Mouse (Mus musculus) heart, embryonic 14.5 days (tissue): ENCODE results near the gene Adamtsl5. TPM values are rescaled to one million over a fixed set of nuclear protein-coding genes. Genes with fewer than 3 reads are reported as not detected.
A peak's percentile ranks its signal among the peaks of the same experiment; 100 is the strongest.

Source experiments
- ATAC-seq: fragments of 200-750 bp; cut with Nextera tagmentation; 2 replicates; pipeline ENCODE4 v1.8.0; 2017; ENCODE audit warnings: low read depth, moderate TSS enrichment; ENCODE audit not compliant: insufficient number of reproducible peaks, insufficient read depth, low FRiP score
- H3K27ac ChIP-seq, 2 experiments: fragments of 200-500 bp in 1 of 2; fragments of 300-500 bp in 1 of 2; sonication (generic) in 1 of 2; replicated peaks in 1 of 2; 2 replicates each; pipeline ENCODE4 v1.5.1; 2012 to 2014; ENCODE audit warnings: low read depth in 2 of 2, low read length in 2 of 2, control low read depth in 1 of 2, mild to moderate bottlenecking in 1 of 2, mixed read lengths in 1 of 2; ENCODE audit not compliant: control insufficient read depth in 1 of 2, insufficient read depth in 1 of 2
- H3K27me3 ChIP-seq: fragments of 300-500 bp; sonication (generic); 2 replicates; pipeline ENCODE4 v1.6.1; 2014; ENCODE audit warnings: mild to moderate bottlenecking, low read length, control low read depth; ENCODE audit not compliant: control insufficient read depth, insufficient read depth
- H3K36me3 ChIP-seq: fragments of 300-500 bp; sonication (generic); 2 replicates; pipeline ENCODE4 v1.6.1; 2014; ENCODE audit warnings: mild to moderate bottlenecking, control low read depth, low read length, mixed read lengths; ENCODE audit not compliant: control insufficient read depth, insufficient read depth
- H3K4me1 ChIP-seq, 2 experiments: fragments of 200-500 bp in 1 of 2; fragments of 300-500 bp in 1 of 2; sonication (generic) in 1 of 2; 2 replicates each; pipeline ENCODE4 v1.6.1; 2012 to 2014; ENCODE audit warnings: low read length in 2 of 2, control low read depth in 1 of 2, mixed read lengths in 1 of 2; ENCODE audit not compliant: control insufficient read depth in 2 of 2, insufficient read depth in 2 of 2
- H3K4me2 ChIP-seq: fragments of 300-500 bp; sonication (generic); 2 replicates; pipeline ENCODE4 v1.6.1; 2014; ENCODE audit warnings: mild to moderate bottlenecking, low read length
- H3K4me3 ChIP-seq, 2 experiments: fragments of 200-500 bp in 1 of 2; fragments of 300-500 bp in 1 of 2; sonication (generic) in 1 of 2; 2 replicates each; pipeline ENCODE4 v1.5.1; 2012 to 2014; ENCODE audit warnings: low read length in 2 of 2, mild to moderate bottlenecking in 2 of 2, control low read depth in 1 of 2, low read depth in 1 of 2, moderate library complexity in 1 of 2; ENCODE audit not compliant: control insufficient read depth in 1 of 2, insufficient read depth in 1 of 2
- H3K9ac ChIP-seq: fragments of 300-500 bp; sonication (generic); 2 replicates; pipeline ENCODE4 v1.6.1; 2014; ENCODE audit warnings: mild to moderate bottlenecking, low read length
- H3K9me3 ChIP-seq: fragments of 300-500 bp; sonication (generic); 2 replicates; pipeline ENCODE4 v1.6.1; 2016; ENCODE audit warnings: low read length, control low read depth; ENCODE audit not compliant: control insufficient read depth
- WGBS: fragments of 180-500 bp; shearing (Covaris S2); extraction: QIAGEN DNeasy Blood & Tissue Kit; methylation state at CpG from one replicate; pipeline ENCODE4 v1.1.7; 2014; 5-methylcytosine and 5-hydroxymethylcytosine counted together
- polyA plus RNA-seq: library from polyadenylated mRNA; unstranded; fragments of >200 nt; fragmentation: Nextera tagmentation; extraction: Ambion mirVana; gene quantifications from 2 replicates; pipeline ENCODE4 v1.2.1, GENCODE M21; 2014

The Adamtsl5 gene
- polyA plus RNA-seq, 1 experiment from 2014 or later = 7.8 TPM

DNA sequence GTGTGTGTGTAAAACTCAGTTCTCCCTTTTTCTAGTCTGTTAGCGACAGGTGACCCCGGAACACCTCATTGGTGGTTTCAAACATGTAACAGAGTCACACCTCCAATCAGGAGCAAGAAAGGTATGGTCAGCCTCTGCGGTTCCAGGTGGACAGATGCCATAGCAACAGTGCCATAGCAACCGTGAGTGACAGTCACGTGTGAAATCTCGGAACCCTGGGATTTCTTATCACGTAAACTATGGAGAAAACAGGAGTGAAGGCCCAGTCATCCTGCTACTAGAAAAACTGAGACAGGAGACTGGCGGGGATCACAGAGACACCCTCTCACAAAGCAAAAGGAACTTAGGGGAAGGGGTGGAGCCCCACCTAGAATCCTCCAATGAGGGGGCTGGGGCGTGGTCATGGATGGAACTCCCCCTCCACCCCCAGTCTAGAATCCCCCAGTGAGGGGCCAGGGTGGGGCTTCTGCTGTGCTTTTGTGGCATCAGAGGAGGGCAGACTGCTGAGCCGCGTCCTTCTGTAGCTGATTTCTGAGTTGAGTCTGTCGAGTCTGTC is 23.3 kb upstream of the Adamtsl5 start:
- H3K4me1 ChIP-seq = 0 out of 4 replicates have a peak, but pooled peaks cover 0 to 3% of the 10 kb centered on the region in 2 experiments
- H3K4me3 ChIP-seq = peak overlapping the region; percentile 15 to 25; a peak in 2 of 4 replicates
- no peaks in the 10 kb centered on the region for H3K9me3 ChIP-seq
- no peaks in the 10 kb centered on the region for H3K36me3 ChIP-seq
- peaks cover 9% of the 10 kb centered on the region; the same call in 1 of the 2 replicates for H3K27me3 ChIP-seq
- H3K27ac ChIP-seq = no peak overlapping the region
- ATAC-seq = no peak
- 7% methylated on average over 12 of the region's 12 CpGs for WGBS
- peak overlapping the region; percentile 37; the same call in 1 of the 2 replicates for H3K4me2 ChIP-seq
- H3K9ac ChIP-seq = peak overlapping the region; percentile 21; the same call in 1 of the 2 replicates

DNA sequence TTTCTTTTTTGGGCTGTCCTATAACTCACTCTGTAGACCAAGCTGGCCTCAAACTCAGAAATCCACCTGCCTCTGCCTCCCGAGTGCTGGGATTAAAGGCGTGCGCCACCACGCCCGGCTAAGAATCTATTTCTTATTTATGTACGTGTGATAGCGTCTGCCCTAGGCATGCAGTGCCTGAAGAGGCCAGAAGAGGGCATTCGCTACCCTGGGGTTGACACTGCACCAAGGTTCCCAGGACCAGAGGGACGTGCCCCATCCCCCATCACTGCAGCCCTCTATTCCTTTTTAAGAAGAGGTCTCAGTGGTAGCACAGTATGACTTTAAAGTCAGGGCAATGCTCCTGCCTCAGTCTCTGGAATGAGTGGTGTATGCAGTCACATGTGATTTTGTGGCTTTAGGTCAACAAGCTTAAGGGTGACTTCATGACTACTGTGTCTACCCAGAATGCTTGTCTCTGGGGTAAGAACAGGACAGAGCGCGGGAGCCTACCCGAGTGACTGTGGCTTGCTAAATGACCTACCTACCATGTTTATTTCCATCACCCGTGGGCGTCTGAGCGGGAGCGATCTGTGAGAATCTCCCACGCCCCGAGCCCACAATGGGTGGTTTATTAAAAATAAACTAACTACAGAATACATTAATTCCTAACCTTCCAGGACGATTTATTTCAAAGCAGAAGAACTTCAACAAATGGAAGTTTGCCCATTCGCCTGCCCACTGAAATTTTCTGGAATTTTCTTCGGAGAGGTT is 22.0 kb upstream of the Adamtsl5 start:
- ATAC-seq = no peak
- Histone ChIP-seq H3K4me2 (no peak overlapping the region), H3K36me3 (no peaks in the 10 kb centered on the region), H3K4me1 (0 out of 4 replicates have a peak, but pooled peaks cover 0 to 3% of the 10 kb centered on the region in 2 experiments), H3K9ac (no peak overlapping the region), H3K27me3 (peaks cover 15% of the 10 kb centered on the region), H3K9me3 (no peaks in the 10 kb centered on the region), H3K4me3 (no peak overlapping the region), H3K27ac (no peak overlapping the region)
- 79% methylated on average over 21 of the region's 21 CpGs for WGBS

DNA sequence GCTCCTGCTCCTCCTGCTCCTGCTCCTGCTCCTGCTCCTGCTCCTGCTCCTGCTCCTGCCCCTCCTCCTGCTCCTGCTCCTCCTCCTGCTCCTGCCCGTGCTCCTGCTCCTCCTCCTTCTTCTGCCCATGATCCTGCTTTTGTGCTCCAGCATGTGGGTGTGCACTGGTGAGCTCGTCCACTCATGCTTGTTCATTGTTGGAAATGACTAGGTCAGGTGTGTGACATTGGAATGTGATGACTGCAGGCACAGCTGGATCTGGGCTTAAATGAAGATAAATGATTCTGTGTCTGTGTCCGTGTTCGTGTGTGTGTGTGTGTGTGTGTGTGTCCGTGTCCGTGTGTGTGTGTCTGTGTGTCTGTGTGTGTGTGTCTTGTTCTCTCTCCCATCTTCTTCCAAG is 20.2 kb upstream of the Adamtsl5 start:
- Histone ChIP-seq H3K27me3 (peaks cover 23% of the 10 kb centered on the region), H3K27ac (no peak overlapping the region), H3K4me3 (no peak overlapping the region), H3K4me2 (no peak overlapping the region), H3K9ac (no peak overlapping the region), H3K36me3 (no peaks in the 10 kb centered on the region), H3K9me3 (no peaks in the 10 kb centered on the region), H3K4me1 (0 out of 4 replicates have a peak, but pooled peaks cover 0 to 3% of the 10 kb centered on the region in 2 experiments)
- 81% methylated on average over 6 of the region's 6 CpGs for WGBS
- no peak for ATAC-seq

DNA sequence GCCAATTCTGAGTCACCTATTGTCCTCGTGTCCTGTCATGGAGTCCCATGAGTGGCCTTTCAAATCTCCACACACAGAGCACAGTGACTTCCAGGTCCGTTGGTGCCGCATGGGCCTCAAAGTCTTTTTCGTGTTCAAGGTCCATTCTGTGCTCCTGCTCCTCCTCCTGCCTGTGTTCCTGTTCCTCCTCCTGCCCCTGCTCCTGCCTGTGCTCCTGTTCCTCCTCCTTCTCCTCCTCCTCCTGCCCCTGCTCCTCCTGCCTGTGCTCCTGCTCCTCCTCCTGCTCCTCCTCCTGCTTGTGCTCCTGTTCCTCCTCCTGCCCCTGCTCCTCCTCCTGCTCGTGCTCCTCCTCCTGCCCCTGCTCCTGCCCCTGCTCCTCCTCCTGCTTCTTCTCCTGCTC is 19.7 kb upstream of the Adamtsl5 start:
- Histone ChIP-seq H3K4me2 (no peak overlapping the region), H3K27me3 (peaks cover 25% of the 10 kb centered on the region), H3K4me1 (0 out of 4 replicates have a peak, but pooled peaks cover 0 to 3% of the 10 kb centered on the region in 2 experiments), H3K9ac (no peak overlapping the region), H3K4me3 (no peak overlapping the region), H3K27ac (no peak overlapping the region), H3K9me3 (no peaks in the 10 kb centered on the region), H3K36me3 (no peaks in the 10 kb centered on the region)
- ATAC-seq = no peak
- whole genome bisulfite sequencing = 52% methylated on average over 5 of the region's 5 CpGs

DNA sequence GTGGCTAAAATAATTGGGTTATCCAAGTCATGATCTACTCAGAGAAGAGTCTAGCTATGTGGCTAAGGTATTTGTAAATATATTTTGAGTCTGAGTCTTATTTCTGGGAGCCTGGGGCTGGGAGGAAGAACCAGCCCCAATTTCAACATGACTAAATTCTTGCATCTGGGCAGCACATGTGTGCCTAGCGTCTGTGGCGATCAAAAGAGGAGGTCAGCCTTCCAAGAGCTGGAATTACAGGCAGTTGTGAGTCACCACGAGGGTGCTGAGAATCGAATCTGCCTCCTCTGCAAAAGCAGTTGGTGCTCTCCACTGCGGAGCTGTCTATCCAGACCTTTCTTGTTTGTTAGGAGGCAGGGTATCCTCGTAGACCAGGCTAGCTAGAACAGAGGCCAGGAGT is 17.5 kb upstream of the Adamtsl5 start:
- ATAC-seq = no peak
- peaks cover 31% of the 10 kb centered on the region for H3K27me3 ChIP-seq

DNA sequence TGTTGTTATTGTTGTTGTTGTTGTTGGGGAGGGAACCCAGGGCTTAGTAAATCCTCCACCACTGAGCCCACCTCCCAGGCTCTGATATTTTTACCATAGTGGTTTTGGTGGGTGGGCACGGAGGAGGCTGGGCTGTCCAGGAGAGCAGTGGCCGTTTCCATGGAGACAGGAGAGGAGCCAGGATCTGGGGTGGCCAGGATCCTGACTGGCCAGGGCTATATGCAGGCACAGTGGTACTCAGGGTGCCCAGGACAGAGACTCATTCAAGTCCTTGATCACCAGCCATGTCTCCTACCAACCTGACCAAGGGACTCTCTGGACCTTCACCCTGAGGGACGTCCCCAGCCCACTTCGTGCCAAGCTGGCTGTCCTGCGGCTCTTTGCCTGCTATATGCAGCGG is 15.5 kb upstream of the Adamtsl5 start:
- Histone ChIP-seq H3K4me1 (no peaks in the 10 kb centered on the region), H3K27ac (no peak overlapping the region), H3K9ac (no peak overlapping the region), H3K36me3 (no peaks in the 10 kb centered on the region), H3K9me3 (no peaks in the 10 kb centered on the region), H3K4me2 (no peak overlapping the region), H3K4me3 (no peak overlapping the region), H3K27me3 (peaks cover 49% of the 10 kb centered on the region)
- no peak for ATAC-seq
- WGBS = 50% methylated on average over 6 of the region's 6 CpGs

More for the DNA sequence above, 17.5 kb upstream of the Adamtsl5 start:
- H3K4me3 ChIP-seq = no peak overlapping the region
- no peak overlapping the region for H3K4me2 ChIP-seq
- H3K9ac ChIP-seq = no peak overlapping the region
- H3K27ac ChIP-seq = no peak overlapping the region
- no peaks in the 10 kb centered on the region for H3K36me3 ChIP-seq
- 64% methylated on average over 6 of the region's 6 CpGs for WGBS
- no peaks in the 10 kb centered on the region for H3K4me1 ChIP-seq
- no peaks in the 10 kb centered on the region for H3K9me3 ChIP-seq

DNA sequence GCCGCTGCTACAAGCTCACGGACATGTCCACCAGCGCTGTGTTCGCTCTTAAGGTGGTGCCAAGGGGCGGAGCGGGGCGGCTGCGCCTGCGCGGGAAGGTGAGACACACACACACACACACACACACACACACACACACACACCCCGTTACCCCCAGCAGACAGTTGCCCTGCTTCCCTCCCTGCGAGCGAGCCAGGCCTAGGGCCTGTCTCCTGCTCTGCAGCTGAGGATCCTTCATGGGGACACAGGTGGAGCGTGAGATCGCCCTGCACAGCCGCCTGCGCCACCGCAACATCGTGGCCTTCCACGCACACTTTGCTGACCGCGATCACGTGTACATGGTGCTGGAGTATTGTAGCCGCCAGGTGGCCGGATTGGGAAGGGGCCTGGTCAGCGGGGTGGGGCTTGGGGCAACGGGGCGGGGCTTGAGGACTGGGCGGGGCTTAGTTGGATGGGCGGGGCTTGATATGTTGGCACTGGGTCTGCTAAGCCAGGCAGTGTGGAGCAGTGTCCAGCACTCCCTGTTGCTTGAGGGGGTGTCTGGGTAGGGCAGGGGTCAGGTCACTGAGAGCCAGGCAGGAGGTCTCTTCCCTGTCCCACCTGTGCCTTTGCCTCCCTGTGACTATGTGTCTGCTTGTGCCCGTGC is 9.9 kb upstream of the Adamtsl5 start:
- ATAC-seq = peak; percentile 20; the same call in 1 of the 2 replicates
- Histone ChIP-seq H3K27me3 (peaks cover 82% of the 10 kb centered on the region), H3K36me3 (no peaks in the 10 kb centered on the region), H3K27ac (no peak overlapping the region), H3K4me2 (peak overlapping the region; percentile 53), H3K9ac (no peak overlapping the region), H3K4me3 (peak overlapping the region in 1 of 2 experiments; percentile 16; a peak in 2 of 4 replicates), H3K4me1 (peaks cover 0 to 9% of the 10 kb centered on the region in 2 experiments; a peak in 1 of 4 replicates), H3K9me3 (no peaks in the 10 kb centered on the region)
- WGBS = 7% methylated on average over 31 of the region's 31 CpGs
